Mouse (Mus musculus): ENCODE data around the gene Fndc5. TPM values are rescaled to one million over a fixed set of nuclear protein-coding genes. Genes with fewer than 3 reads are reported as not detected.

Fndc5 gene
- total RNA-seq, 4 experiments from 2014 or later, result 48.3 to 65.7 (median 58.5) TPM

GRCm38 (mm10) chr4:129145943-129146342, 9.1 kb downstream of the Fndc5 start:
- no peak for DNase-seq (ENCODE audit: low spot score in 2 of 2)

- DNase-seq (ENCODE audit: low spot score in 2 of 2), result no peak
Observed at GRCm38 (mm10) chr4:129146392-129146791, 9.6 kb downstream of the Fndc5 start.

DNA sequence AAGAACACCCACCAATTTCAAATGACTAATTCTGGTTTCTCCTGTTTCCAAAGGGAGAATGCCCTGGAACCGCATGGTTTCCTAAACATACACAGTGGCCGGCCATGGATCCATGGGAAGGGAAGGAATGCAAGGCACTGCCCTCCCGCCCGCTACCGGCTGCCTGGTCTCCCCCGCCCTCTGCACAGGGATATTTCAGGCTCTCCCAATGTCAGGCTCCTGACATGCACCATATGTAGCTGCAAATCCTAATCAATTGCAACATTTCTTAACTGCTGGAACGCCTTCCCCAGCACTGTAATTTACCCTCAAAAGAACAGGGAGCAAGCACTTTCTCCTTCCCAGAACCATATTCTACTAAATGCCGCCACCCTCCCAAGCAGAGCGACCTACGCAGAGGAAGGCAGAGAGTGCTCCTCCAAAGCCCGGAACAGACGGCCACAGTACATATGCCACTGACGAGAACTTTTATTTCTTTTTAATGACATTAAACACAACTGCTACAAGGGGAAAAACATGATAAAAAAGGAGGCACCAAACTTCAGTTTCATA, 10.8 kb downstream of the Fndc5 start:
- no peak for DNase-seq (ENCODE audit: low spot score in 2 of 2)

DNA sequence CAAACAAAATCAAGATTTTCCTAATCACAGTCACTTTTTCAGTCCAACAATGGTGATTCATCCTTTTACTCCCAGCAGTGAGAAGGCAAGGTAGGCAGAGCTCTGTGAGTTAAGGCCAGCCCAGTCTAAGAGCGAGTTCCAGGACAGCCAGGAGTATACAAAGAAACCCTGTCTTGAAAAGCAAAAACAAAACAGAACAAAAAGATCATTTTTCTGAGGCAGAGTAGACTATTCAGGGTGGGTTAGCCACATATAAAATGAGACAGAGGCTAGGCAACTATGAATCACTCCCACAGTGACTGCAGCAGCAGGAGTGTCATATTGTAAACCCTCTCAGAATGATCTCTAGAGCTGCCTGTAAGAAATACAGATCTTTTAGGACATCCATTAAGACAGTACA, 12.5 kb downstream of the Fndc5 start:
- no peak for DNase-seq (ENCODE audit: low spot score in 2 of 2)

- no peak for DNase-seq (ENCODE audit: low spot score in 2 of 2)
Observed at GRCm38 (mm10) chr4:129151276-129151811, 14.5 kb downstream of the Fndc5 start.

GRCm38 (mm10) chr4:129157541-129157940, 20.7 kb downstream of the Fndc5 start:
- DNase-seq (ENCODE audit: low spot score in 2 of 2), result no peak

DNA sequence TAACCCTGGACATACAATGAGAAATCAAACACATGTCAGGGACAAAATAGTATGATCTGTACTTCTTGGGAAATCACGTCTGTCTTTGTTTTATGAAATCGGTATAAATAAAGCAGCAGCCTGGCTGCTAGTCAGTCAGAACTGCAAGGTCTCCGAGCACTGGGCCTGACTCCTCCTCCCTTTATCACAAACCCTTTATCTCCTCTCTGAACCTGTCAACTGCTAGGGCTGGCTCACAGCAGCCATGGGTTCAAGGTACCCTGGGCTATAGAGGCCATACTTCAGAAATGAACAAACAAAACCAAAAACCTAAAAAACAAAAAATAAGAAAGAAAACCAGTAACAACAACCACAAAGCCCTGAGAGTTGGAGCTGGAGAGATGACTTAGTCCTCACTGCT, 21.8 kb downstream of the Fndc5 start:
- DNase-seq (ENCODE audit: low spot score in 2 of 2), result no peak

GRCm38 (mm10) chr4:129161076-129161475, 24.3 kb downstream of the Fndc5 start:
- DNase-seq (ENCODE audit: low spot score in 2 of 2), result no peak

DNA sequence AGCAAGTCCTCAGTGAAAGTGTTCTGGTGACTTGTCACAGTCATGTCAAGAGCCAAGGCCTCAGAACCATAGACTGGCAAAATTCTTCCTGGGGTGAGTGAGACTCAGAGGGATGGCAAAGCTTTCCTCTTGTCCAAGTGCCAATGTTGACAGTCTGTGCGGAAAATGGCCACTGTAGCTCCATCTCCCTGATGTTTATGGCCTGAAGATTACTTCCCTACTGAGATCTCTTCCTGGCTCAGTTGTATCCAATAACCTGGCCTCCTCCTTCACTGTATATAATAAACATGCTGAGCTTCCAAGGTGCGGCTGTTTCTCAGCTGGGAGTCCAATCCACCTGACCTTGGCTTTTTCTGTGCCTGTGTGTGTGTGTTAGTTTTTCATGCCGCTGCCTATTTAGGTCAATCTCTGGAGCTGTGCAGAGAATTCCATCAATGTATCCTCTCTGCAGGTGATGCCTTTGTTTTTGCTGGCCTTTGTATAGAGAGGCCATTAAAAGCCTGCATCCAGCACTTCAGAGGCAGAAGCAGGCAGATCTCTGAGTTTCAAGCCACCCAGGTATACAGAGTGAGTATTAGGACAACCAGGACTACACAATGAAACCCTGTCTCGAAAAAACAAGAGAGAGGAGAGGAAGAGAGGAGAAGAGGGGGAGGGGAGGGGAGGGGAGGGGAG, 24.9 kb downstream of the Fndc5 start:
- DNase-seq (ENCODE audit: low spot score in 2 of 2), result no peak

GRCm38 (mm10) chr4:129172529-129172928, 35.7 kb downstream of the Fndc5 start:
- DNase-seq (ENCODE audit: low spot score in 2 of 2), result no peak

GRCm38 (mm10) chr4:129179560-129179959, 42.8 kb downstream of the Fndc5 start:
- DNase-seq (ENCODE audit: low spot score in 2 of 2), result no peak

GRCm38 (mm10) chr4:129188041-129188659, 51.4 kb downstream of the Fndc5 start:
- no peak for DNase-seq (ENCODE audit: low spot score in 2 of 2)

- peak; percentile 11 to 41 for DNase-seq (ENCODE audit: low spot score in 2 of 2)
Observed at GRCm38 (mm10) chr4:129188803-129189541, 52.2 kb downstream of the Fndc5 start.

DNA sequence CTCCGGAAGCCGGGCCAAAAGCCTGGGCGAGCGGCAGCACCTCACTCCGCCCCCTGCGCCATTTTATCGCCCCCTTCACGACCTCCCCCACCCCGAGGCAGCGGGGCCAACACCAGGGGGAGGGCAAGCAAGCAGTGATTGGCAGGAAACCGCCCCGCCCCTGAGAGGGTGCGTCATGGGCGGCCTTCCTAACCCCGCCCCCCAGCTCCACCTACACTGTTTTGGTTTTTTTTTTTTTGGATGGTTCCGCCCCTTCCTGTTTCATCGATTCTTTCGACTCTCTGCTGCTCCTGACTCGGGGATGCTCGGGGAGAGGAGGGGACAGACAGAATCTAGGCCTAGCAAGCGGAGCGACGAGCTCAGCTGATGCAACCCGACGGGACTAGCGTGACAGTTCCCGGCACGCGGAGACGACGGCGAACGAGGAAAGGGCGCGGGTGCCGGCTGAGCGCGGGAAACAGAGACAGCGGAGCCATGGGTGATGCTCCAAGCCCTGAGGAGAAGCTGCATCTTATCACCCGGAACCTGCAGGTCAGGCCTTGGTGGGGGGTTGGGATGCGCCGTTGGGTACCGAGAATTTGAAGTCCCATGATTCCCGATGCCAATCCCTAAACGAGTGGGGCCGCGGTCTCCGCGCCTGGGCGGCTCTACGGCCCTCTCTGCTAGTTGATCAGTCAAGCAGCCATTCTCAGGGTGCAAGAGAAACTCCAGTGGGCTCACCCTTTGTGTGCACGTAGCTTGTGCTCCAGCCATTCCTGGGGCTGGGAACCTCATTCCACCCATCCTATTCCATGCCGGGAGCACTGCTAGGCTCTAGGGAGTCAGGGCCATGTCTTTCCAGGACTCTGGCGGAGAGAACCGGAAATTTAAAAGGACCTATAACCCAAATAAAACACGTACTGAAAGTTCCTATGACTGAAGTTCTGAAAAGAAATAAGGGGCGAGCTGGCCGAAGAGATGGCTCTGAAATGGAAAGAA, 53.0 kb downstream of the Fndc5 start, which contains the start of the genes S100pbp and Yars:
Gene S100pbp, minus strand, starts transcription at position 186 of the 978 bp plus-strand sequence.
Gene Yars, plus strand, starts transcription at position 219 of the 978 bp plus-strand sequence.
- peak; percentile 95 to 96 for DNase-seq (ENCODE audit: low spot score in 2 of 2)

- no peak for DNase-seq (ENCODE audit: low spot score in 2 of 2)
Observed at GRCm38 (mm10) chr4:129190538-129190937, 53.7 kb downstream of the Fndc5 start.

DNA sequence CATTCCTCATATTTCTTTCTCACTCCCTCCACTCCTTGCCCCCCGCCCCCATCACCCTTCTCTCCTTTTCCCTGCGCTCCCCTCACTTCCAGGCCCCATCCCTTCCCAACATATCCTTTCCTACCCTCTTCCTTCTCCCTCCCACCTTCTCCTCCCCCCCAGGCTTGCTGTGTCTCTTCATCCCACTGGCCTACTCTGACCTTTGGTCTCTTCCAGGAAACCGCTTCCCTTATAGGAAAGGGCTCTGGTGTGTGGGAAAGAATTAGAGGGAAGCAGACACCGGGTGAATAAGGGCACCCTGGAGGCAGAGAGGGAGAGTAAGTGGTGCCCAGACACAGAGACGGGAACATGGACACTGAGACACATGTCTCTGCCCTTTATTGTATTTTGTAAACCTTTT, 54.9 kb downstream of the Fndc5 start:
- no peak for DNase-seq (ENCODE audit: low spot score in 2 of 2)

Measured in gastrocnemius, adult 8-10 months (tissue).